Mouse (Mus musculus): ENCODE results near the gene Ly6c1.

DNA sequence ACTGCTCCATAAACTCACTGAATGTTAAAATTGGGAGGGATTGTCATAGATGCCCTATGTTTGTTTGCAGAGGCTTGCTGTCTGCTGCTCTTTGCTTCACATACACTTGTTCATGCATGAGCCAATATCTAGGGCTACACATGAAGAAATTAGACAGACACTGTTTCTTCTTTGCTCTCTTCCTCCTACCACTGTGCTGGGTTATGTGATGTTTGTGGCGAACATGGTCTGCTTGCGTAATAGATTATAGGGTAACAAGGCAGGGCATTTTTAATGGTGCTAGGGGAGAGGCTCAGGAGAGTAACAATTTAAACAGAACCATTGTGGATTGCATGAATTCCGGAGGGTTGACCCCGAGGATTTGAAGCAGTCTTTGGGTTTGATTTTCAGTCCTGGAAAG lies 21.3 kb upstream of the Ly6c1 start:
- no peak for TF ChIP-seq CTCF (IDR thresholded peaks at IDR 0.05; ENCODE audit: low read depth, low read length)
- TF ChIP-seq POLR2A (IDR thresholded peaks at IDR 0.05; ENCODE audit: borderline replicate concordance, low read depth, low read length): no peak
